Mouse (Mus musculus) T-helper 2 cell (primary cell): ENCODE measurements around the gene Fam160a2.
"Not testable (repeated sequence)": the region's sequence is repeated elsewhere in the genome, so short reads cannot be mapped to it uniquely, and the experiment has no call there.

Experiments
- in situ Hi-C: fragments of 300-600 bp; cut with MboI, MseI; formaldehyde crosslinking; loops from one replicate; pipeline ENCODE4 v1.15.1; 2025; ENCODE audit warnings: high pct_unique_total_duplicates

Gene Fam160a2

GRCm38 (mm10) chr7:105395131-105395820, 4.6 kb downstream of the Fam160a2 start:
- in situ Hi-C loops, result no loop called here

DNA sequence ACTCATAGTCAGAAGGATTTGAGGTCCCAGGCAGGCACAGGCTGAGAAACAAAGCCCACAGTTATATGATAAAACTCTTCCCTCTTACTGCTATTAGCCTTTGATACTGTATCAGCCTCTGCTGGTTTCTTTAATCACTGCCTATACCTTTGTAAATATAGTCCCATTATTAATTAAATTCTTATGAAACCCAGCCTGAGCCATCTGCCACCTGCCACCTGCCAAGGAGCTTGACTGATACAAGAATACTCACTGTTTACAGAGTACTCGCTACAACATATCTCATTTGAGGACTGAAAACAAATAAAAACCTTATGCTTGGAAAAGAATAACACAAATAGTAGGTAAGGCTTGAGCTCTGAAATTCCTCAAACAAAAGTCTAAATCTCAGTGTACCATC, 5.2 kb downstream of the Fam160a2 start:
- in situ Hi-C loops, result no loop called here

DNA sequence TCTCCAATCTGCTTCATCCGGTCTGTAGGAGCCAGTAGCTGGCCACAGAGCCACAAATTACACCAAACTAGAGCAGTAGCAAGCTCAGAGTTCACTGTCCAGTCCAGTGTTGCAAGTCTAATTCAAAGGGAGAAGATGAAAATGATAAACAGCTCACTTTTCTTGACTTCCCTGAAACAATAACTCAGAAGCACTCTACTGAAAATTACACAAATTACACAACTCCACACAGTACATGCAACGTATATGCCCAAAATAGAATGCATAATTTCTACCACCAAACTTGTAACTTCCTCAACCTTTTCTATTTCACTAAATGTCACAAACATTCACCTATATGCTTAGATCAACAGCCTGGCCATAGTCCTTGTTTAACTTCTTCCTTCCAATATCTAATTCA, 9.6 kb downstream of the Fam160a2 start:
- in situ Hi-C loops, result no loop called here

DNA sequence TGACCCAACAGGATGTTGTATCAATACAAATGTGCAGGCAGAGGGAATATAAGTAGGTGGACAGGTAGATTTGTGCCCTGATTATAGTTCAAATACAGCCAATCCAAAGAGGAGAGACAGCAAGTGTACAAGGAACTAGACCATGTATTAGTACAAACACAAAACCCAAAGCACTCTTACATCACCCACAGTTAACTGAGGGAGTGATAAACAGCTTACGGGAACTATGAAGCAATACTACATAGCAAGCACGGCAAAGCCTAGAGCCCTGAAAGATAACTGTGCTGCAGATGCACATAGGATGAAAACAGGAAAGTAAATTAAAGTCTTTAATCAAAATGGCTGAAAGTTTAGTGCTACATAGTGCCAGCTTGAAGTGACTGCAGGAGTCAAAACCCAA, 12.2 kb downstream of the Fam160a2 start:
- in situ Hi-C loops, result loop anchor here (10.0 kb wide), 1 partner anchor 417 kb away; no protein-coding TSS in a partner anchor

DNA sequence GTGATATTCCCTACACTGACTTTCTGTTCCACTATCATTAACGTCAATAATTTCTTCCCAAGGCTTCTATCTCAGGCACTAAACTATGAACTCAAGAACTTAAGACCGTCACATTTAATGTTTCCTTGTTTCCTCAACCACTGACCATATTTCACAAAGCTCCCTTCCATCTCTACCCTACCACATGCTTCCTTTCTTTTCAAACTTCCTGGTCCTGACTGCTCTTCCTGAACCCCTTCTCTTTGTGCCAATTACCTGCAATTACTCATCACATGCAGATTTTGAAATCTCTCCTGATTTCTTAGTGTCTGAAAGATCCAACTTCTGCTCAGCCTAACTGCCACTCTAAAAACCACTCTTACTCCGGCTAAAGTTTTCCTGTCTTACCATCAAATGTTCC, 19.5 kb downstream of the Fam160a2 start:
- in situ Hi-C loops, result loop anchor here (10.0 kb wide), 1 partner anchor 424 kb away; no protein-coding TSS in a partner anchor

DNA sequence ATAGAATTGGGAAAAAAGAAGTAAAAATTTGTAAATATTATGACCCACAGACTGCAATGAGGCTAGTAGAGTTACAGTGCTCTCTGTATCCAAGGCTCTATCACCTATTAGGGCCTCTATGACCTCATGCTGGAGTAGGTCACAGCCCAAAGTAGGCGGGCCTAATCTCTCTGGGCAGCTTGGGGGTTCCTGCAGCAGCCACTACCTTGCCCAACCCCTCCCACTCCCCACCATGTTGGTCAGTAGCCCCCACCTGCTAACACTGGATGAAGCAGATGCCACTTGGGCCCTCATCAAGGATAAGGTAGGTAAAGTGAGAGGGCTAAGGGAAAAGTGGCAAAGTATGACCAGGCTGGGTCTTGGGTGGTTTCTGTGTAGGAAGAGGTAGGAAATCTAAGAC, 25.0 kb downstream of the Fam160a2 start, which contains the start of gene Gm5901:
Gm5901 (plus strand) TSS at position 173 of the 400 bp plus-strand sequence.
- in situ Hi-C loops, result no loop called here

GRCm38 (mm10) chr7:105373976-105374375, 25.9 kb downstream of the Fam160a2 start:
- in situ Hi-C loops, result no loop called here

DNA sequence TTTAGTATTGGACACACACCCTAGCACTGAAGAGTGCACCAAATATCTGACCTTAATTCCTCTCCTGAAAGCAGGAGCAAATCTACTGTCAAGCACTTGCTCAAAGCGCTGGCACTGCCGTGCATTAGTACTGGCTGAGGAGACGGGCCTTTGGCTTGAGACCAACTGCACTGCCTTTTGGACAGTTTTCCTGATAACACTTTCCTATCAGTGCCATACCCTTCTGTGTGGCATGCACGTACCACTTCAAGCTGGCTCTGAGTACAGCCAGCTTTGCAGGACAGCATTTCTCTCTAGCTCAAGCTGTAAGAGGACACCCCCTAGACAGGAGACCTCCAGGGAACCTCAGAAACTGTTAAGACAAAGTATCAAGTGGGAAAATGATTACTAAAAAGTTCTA, 26.3 kb downstream of the Fam160a2 start:
- in situ Hi-C loops, result no loop called here

DNA sequence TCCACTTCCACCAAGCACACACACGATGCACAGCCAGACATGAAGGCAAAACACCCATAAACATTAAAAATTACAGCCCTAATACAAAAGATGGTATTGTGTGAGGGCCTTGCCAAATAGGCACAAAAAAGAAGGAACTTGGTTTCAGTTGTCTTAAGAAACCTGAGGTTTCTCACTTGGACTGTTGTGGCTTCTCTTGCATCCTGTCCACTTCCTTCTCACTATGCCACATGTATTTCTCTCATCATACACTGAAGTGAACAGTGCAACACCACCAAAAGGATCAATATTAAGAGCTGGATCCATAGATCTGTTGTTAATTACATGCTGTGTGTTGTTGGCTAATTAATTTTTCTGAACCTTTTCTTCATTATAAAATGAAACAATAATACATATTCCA, 26.9 kb downstream of the Fam160a2 start:
- in situ Hi-C loops, result no loop called here

- in situ Hi-C loops, result no loop called here
Measured at GRCm38 (mm10) chr7:105368521-105368920, 31.3 kb downstream of the Fam160a2 start.

DNA sequence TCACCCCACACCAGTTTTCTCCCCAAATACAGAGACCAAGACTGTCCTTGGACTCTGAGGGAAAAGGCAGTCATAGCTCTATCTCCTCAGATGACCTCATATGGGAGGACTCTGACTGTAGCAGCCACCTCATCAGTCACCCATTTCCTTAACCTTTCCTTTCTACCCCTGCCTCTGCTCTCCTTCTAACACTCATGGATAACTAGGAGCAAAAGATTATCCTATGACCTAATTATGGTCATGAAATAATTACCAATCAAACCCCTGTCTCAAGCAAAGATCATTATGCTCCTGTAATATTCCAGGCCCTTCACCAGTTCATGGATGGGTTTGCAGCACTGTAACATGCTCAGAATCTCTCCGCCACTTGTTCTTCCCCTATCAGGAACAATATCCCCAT, 31.9 kb downstream of the Fam160a2 start, which contains the start of gene Olfr692:
Olfr692 (plus strand) TSS at position 301 of the 400 bp plus-strand sequence.
- in situ Hi-C loops, result no loop called here

DNA sequence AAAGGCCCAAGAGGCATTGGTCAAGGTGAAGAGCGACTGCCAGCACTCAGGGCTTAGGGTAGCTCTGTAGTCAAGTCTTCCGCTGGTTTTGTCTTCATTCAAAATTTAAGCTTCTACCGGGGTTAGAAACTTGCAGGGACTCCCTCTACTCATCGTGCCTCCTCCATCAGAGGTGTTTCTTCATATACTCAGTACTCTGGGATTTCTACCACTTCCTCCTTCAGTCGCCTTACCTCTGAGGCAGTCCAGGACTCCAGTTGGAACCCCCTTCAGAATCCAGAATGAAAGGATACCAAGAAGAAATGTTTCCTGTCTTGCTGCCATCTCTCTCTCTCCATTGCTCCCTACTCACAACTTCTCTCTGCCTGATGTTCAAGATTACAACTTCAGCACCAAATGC, 32.6 kb downstream of the Fam160a2 start:
- in situ Hi-C loops, result no loop called here

DNA sequence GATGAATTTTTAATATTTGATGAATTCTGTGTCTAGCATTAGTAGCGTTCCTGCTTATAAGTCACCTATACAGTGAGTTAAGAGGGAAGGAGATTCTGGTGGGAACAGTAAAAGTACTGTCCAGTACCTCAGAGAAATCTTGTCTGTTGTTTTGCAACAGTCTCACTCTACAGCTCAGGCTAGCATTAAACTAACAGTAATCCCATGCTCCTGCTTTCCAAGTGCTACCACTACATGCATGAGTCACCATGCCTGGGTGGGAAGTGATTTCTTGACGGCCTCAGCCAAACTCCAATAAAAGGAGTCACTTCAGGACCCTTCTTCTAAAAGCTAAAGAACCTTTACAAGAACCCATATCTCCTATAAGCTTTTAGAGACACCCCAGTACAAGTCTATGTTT, 38.1 kb downstream of the Fam160a2 start:
- in situ Hi-C loops, result no loop called here

DNA sequence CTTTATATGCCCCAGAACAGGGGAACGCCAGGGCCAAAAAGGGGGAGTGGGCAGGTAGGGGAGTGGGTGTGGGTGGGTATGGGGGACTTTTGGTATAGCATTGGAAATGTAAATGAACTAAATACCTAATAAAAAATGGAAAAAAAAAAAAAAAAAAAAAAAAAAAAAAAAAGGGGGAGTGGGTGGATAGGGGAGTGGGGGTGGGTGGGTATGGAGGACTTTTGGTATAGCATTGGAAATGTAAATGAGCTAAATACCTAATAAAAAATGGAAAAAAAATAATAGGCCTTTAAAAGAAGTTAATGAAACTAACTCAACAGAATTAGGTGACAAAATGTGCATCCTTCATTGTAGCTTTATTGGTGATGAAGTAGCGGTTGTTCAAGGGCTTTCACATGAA, 43.4 kb downstream of the Fam160a2 start:
- in situ Hi-C loops, result not testable (repeated sequence)

- in situ Hi-C loops, result not testable (repeated sequence)
Measured at GRCm38 (mm10) chr7:105356064-105356463, 43.8 kb downstream of the Fam160a2 start.

GRCm38 (mm10) chr7:105342752-105343151, 57.1 kb downstream of the Fam160a2 start:
- in situ Hi-C loops, result loop anchor here (25.0 kb wide), 1 partner anchor 555 kb away; the partner anchor contains the start of gene Usp17le

DNA sequence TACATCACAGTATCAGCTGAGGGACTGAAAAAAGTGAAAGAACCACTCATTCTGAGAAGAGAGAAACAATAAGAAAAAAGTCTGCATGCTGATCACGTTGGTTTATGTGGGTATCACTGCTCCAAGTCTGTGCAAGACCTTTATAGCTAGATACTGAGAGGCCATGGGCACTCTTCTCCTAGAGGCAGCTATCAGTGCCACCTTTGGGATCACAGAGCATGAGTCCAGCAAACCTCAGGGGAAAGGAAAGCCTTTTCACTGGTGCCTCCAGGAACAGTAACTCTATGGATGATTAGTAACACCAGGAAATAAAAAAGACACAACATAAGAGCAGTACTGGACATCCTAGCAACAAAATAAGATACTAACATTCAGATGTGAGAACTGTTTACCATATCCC, 57.7 kb downstream of the Fam160a2 start, which contains the start of gene Olfr691:
Olfr691 (minus strand) TSS at position 101 of the 400 bp plus-strand sequence.
- in situ Hi-C loops, result loop anchor here (25.0 kb wide), 1 partner anchor 555 kb away; the partner anchor contains the start of gene Usp17le

- in situ Hi-C loops, result loop anchor here (25.0 kb wide), 1 partner anchor 547 kb away; the partner anchor contains the start of gene Usp17le
Measured at GRCm38 (mm10) chr7:105334004-105334403, 65.8 kb downstream of the Fam160a2 start, which contains the start of gene Olfr690. Gene Olfr690, minus strand, starts transcription at chr7:105334104.

GRCm38 (mm10) chr7:105325302-105325701, 74.6 kb downstream of the Fam160a2 start:
- in situ Hi-C loops, result loop anchor here (25.0 kb wide), 1 partner anchor 538 kb away; the partner anchor contains the start of gene Usp17le
